Comparison of ENCODE assay signal across 19 mouse cellular contexts in genomic region chr13:114419364-114419763, GRCm38 (mm10). TPM values are rescaled to one million over a fixed set of nuclear protein-coding genes. Genes with fewer than 3 reads are reported as not detected.
"Had no signal": no experiment of that assay in that cellular context is flagged by ENCODE, and none has a peak within 500 bp of the region (broad histone marks: within the 10 kb centered on the region; RNA-seq: fewer than 3 reads in every experiment).

No protein-coding gene starts in this region.

- DNase-seq: lung, adult 18-20 months; lung, postnatal 14 days; lung, postnatal 36 days; midbrain, embryonic 14.5 days; right cerebral cortex, postnatal 14 days; thymus, adult 2 months; thymus, postnatal 25 days; thymus, postnatal 4 days had no signal

- H3K4me1 ChIP-seq: lung, embryonic 15.5 days; midbrain, embryonic 10.5 days; midbrain, embryonic 12.5 days; neural tube, embryonic 12.5 days; stomach, embryonic 15.5 days had no signal

- H3K4me2 ChIP-seq: lung, embryonic 15.5 days; midbrain, embryonic 12.5 days; neural tube, embryonic 12.5 days; stomach, embryonic 15.5 days had no signal

- H3K27ac ChIP-seq: liver, embryonic 14.5 days; lung, embryonic 15.5 days; macrophage; midbrain, embryonic 10.5 days; midbrain, embryonic 12.5 days; neural tube, embryonic 12.5 days; stomach, embryonic 15.5 days; stomach, postnatal 0 days had no signal

- H3K36me3 ChIP-seq: lung, embryonic 15.5 days; midbrain, embryonic 10.5 days; midbrain, embryonic 12.5 days; neural tube, embryonic 12.5 days; stomach, embryonic 15.5 days had no signal

- H3K27me3 ChIP-seq: lung, embryonic 15.5 days; midbrain, embryonic 12.5 days; neural tube, embryonic 12.5 days; stomach, embryonic 15.5 days had no signal

- H3K4me3 ChIP-seq: lung, embryonic 15.5 days; megakaryocyte, embryonic 14.5 days; midbrain, embryonic 10.5 days; midbrain, embryonic 12.5 days; neural tube, embryonic 12.5 days; stomach, embryonic 15.5 days had no signal

- H3K9ac ChIP-seq: liver, embryonic 14.5 days; lung, embryonic 15.5 days; midbrain, embryonic 12.5 days; neural tube, embryonic 12.5 days; stomach, embryonic 15.5 days had no signal

- H3K9me3 ChIP-seq: lung, embryonic 15.5 days; midbrain, embryonic 10.5 days; midbrain, embryonic 12.5 days; neural tube, embryonic 12.5 days; stomach, embryonic 15.5 days had no signal

- ATAC-seq: lung, postnatal 0 days; midbrain, embryonic 16.5 days had no signal

RNA-seq across cellular contexts. Expression of gene Fst, which starts 39.4 kb away (rescaled TPM):
- polyA plus RNA-seq: macrophage had no signal
